Mouse (Mus musculus): ENCODE measurements at regions not wholly inside any gene's neighbourhood (a gene's known extent, or its start where the extent isn't known, plus 50 kb on each side); places are given as distances from the start of the nearest gene placed in this dataset.
"Not testable (repeated sequence)": the region's sequence is repeated elsewhere in the genome, so short reads cannot be mapped to it uniquely, and the experiment has no call there.

DNA sequence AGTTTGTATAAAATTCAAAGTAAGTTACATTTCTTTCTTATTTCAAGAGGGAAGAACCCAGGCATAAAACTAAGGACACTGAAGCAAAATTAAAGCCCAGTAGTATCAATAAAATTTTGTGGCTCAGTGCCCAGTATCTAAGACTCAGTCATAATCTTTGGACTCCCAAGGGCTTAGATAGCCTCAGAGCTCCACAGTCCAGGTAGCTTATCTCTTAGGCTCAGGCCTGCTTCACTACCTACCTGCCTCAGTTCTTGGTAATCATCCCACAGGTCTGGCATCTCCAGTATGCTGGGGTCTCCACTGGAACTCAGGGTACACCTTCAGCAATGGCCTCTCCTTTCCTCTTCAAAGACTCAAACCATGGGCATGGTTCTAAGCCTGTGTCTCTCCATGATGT lies 530.3 kb downstream of the Dad1 start:
- in situ Hi-C loops (cut with MboI), result not testable (repeated sequence)

DNA sequence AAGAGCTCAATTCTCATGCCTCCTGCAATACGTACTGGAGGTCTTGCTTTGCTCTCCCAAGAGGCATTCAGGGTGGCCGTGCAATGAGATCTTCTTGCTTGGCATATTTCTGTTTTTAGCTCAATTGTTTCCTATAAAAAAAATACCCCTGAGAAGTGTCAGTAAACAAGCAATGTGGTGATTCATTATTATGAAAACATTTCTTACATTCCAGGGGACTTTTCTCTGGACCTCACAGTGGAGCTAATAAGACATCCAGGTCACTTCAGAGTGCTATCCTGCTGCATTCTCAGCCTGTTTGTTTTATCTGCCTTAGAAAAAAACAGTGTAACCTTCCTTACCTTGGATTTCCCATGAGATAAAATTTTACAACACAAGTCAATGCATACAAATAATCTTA lies 532.0 kb downstream of the Dad1 start:
- in situ Hi-C loops (cut with MboI), result not testable (repeated sequence)

DNA sequence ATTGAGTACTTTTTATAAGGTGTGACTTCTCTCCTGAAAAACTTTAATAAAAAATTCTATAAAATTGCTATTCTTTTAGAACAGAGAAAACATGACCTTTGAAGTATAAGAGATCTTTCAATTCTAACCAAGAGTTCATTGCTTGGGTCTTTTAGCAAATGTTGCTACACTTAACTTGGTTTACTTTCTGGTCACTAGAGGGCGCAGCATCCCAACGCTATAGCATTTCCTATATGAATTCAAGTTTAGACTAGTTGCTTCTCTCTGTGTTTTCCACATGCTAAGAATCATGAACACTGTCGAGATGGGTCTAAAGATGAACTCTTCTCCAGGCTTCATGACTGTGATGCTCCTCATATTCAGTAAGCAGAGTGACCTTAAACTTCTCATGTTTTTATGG lies 544.3 kb downstream of the Dad1 start:
- in situ Hi-C loops (cut with MboI), result not testable (repeated sequence)

GRCm38 (mm10) chr14:53704351-53704750 lies 549.6 kb downstream of the Dad1 start:
- in situ Hi-C loops (cut with MboI), result not testable (repeated sequence)

- in situ Hi-C loops (cut with MboI), result not testable (repeated sequence)
Observed at GRCm38 (mm10) chr14:53703593-53703992, 550.3 kb downstream of the Dad1 start.

- in situ Hi-C loops (cut with MboI), result not testable (repeated sequence)
Observed at GRCm38 (mm10) chr14:53684100-53684499, 569.8 kb downstream of the Dad1 start.

- in situ Hi-C loops (cut with MboI), result not testable (repeated sequence)
Observed at GRCm38 (mm10) chr14:53683361-53684015, 570.4 kb downstream of the Dad1 start.

GRCm38 (mm10) chr14:53682679-53683078 lies 571.2 kb downstream of the Dad1 start:
- in situ Hi-C loops (cut with MboI), result not testable (repeated sequence)

DNA sequence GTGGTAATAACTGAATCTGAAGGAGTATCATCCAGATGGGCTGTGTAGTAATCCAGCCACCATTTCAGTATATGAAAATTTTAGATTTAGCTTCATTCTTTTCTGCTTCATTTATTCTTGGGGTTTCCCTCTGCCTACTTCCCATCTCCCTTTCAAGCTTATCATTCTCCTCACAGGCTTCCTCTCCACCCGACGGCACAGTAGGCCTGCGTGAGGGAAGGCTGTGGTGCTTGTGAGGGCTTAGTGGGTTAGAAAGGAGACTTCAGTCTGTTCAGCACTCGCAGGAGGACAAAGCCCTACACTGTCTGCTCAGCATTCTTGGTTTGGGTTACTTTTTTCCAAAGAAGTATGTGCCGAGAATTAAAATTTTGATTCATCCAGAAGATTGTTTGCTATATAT lies 572.6 kb downstream of the Dad1 start:
- in situ Hi-C loops (cut with MboI), result not testable (repeated sequence)

DNA sequence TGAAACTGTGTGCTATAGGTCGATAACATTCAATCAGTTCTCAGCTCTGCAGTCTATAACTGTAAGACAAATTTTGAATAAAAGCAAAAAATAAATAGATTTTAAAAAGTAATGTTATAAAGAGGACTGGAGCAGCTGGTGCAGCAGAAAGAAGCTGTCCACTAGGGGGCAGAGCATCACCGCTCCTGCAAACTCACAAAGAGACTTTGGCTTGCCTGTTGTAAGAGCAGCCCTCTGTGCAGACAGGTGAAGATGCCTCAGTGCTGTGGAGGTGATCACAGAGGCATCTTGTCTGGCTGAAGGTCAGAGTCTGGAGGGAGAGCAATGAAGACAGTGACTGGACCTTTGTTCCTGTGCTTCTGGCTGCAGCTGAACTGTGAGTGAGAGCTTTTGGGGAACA lies 588.2 kb downstream of the Dad1 start:
- in situ Hi-C loops (cut with MboI), result not testable (repeated sequence)

DNA sequence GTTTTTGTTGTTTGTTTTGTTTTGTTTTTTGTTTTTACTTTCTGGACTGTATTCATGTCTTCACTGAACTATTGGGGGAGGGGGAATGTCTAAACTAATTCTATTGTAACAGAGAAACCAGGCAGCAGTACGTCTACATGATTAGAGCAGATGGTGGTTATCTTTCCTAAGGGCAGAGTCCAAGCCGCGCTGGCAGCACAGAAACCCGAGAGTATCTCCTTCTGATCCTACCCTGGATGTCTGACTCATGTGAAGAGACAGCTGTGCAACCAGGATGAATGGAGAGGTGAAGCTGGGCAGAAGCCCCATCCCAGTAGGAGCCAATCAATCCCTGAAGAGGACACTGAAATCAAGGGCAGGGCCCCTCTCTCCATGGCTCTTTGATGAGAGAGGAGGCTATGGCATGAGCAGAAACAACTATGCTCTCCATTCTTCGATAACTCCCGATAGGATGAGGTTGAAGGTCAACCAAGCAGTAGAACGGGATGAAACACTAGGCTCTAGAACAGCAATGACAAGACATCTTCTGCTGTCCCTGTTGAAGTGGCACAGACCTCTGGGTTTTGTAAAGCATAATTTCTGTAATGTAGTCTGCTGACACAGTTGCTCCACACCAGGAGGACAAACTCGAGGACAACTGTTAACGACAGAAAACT lies 591.1 kb downstream of the Dad1 start:
- in situ Hi-C loops (cut with MboI), result not testable (repeated sequence)

DNA sequence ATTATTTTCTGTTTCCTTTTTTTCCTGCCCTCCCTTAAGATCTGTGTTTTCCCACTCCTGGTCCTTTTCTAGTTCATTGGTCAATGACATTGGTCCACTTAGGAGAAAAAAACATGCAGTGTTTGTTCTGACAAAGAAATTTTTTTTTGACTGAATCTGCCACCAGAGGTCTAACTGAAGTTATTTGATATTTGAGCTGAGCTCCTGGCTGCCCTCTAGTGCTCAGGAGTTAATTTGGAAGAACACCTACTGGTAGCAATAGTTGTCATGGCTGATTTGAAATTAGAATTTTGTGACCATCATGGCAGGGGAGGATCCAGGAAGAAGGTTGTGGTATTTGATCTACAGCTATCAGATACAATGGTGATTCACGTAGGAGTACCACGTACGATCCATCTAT lies 599.2 kb downstream of the Dad1 start:
- in situ Hi-C loops (cut with MboI), result not testable (repeated sequence)

DNA sequence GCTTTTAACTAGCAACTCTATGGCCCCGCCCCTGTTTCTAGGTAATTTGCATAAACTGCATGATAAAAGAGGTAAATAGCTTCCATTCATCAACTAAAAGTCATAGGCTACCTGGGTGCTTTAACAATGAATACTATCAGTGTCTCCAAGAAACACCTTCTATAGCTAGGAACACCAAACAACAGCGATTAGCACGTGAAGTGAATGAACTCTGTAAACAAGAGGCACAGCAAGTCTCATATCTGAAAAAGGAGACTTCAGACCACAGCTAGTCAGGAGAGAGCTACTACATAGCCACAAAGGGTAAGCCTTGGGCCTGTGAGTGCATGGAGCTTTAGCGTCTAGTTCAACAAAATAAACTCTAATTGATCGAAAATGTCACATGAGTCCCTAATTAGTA lies 602.8 kb downstream of the Dad1 start:
- in situ Hi-C loops (cut with MboI), result not testable (repeated sequence)

GRCm38 (mm10) chr14:53649189-53649588 lies 604.7 kb downstream of the Dad1 start:
- in situ Hi-C loops (cut with MboI), result not testable (repeated sequence)

DNA sequence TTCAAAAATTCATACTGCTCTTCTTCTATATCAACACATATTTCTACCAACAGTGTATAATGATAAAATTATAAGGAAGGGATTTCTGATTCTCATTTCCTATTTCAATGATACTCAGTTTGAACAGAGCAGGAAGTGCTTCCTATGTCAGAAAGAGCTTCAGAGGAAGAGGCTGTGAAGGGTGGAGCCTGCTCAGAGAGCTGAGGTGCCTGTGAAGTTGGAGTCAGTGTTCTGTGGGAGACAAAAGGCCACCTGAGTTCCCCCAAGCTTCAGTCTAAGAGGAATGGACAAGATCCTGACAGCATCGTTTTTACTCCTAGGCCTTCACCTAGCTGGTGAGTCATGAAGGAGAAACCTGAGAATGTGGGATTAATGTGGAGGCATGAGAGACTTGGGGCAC lies 613.5 kb downstream of the Dad1 start:
- in situ Hi-C loops (cut with MboI), result not testable (repeated sequence)

- in situ Hi-C loops (cut with MboI), result not testable (repeated sequence)
Observed at GRCm38 (mm10) chr14:53637664-53638063, 616.2 kb downstream of the Dad1 start.

DNA sequence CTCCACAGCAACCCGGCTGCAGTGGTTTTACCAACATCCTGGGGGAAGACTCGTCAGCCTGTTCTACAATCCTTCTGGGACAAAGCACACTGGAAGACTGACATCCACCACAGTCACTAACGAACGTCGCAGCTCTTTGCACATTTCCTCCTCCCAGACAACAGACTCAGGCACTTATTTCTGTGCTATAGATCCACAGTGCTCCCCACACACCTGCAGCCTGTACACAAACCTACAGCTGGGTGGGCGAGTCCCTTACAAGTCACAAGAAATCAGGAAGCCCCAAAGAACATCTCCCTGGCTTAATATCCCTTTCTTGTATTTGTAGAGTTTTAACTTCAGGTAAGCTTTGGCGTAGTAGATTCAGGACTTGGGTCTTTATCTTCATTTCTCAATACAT lies 618.7 kb downstream of the Dad1 start:
- in situ Hi-C loops (cut with MboI), result not testable (repeated sequence)

GRCm38 (mm10) chr14:53634320-53634979 lies 619.5 kb downstream of the Dad1 start:
- in situ Hi-C loops (cut with MboI), result not testable (repeated sequence)

- in situ Hi-C loops (cut with MboI), result not testable (repeated sequence)
Observed at GRCm38 (mm10) chr14:53633743-53634142, 620.2 kb downstream of the Dad1 start.

DNA sequence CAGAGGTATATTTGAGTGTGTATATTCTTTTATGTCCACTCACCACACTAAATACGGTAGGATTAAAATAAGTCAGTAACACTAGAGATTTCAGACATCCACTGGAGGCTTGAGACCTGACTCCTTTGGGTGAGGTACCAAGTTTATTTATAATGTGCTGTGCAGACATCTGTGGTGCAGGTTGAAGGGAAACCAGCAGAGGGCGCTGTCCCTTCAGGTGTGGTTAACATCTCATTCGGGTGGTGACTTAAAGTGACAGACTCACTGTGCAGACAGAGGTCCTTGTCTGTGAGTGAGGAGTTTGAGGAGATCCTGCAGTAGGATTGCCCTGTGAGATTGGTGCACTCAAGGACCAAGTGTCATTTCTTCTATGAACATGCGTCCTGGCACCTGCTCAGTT lies 632.5 kb downstream of the Dad1 start:
- in situ Hi-C loops (cut with MboI), result not testable (repeated sequence)

GRCm38 (mm10) chr14:53616061-53616460 lies 637.8 kb downstream of the Dad1 start:
- in situ Hi-C loops (cut with MboI), result not testable (repeated sequence)

- in situ Hi-C loops (cut with MboI), result no loop called here
Observed at GRCm38 (mm10) chr14:53614341-53614740, 639.6 kb downstream of the Dad1 start.

GRCm38 (mm10) chr14:53599299-53599698 lies 654.6 kb downstream of the Dad1 start:
- in situ Hi-C loops (cut with MboI), result not testable (repeated sequence)

All from mature B cell (primary cell).